Mouse (Mus musculus) lung, postnatal 0 days (tissue): ENCODE results near the gene Opn1sw.

Experiments used
- CTCF ChIP-seq: IDR thresholded peaks from 2 replicates; pipeline ENCODE4 v1.5.1; 2016; ENCODE audit warnings: antibody characterized with exemption, mild to moderate bottlenecking
- EP300 ChIP-seq: IDR thresholded peaks from 2 replicates; pipeline ENCODE4 v1.6.1; 2016; ENCODE audit warnings: antibody characterized with exemption, mild to moderate bottlenecking, control low read depth

GRCm38 (mm10) chr6:29433038-29433803 is 45.0 kb upstream of the Opn1sw start, which contains the start of gene Flnc:
- TF ChIP-seq EP300 (no peak), CTCF (no peak)
